ENCODE assay signal across 17 mouse cellular contexts in genomic region chr8:116478681-116479080, GRCm38 (mm10). TPM values are rescaled to one million over a fixed set of nuclear protein-coding genes. Genes with fewer than 3 reads are reported as not detected.
DNase-seq lines count a peak whose midpoint lies in the region; ATAC-seq lines count a peak whose summit lies in the region.
"Had no signal": no experiment of that assay in that cellular context is flagged by ENCODE, and none has a peak within 500 bp of the region (broad histone marks: within the 10 kb centered on the region; RNA-seq: fewer than 3 reads in every experiment).

No protein-coding gene starts in this region.

- peaks cover 14% of the 10 kb centered on the region; the same call in 1 of the 2 replicates for H3K27me3 ChIP-seq in embryonic facial prominence, embryonic 10.5 days (replicated peaks; ENCODE audit: low read depth, poor library complexity, severe bottlenecking)
- H3K27me3 ChIP-seq: embryonic facial prominence, embryonic 13.5 days; liver, embryonic 13.5 days had no signal

- H3K36me3 ChIP-seq in embryonic facial prominence, embryonic 10.5 days (replicated peaks): no peaks in the 10 kb centered on the region
- H3K36me3 ChIP-seq: embryonic facial prominence, embryonic 13.5 days; liver, embryonic 13.5 days had no signal

- H3K4me1 ChIP-seq in embryonic facial prominence, embryonic 10.5 days: no peaks in the 10 kb centered on the region; the same call in 1 of the 2 replicates
- H3K4me1 ChIP-seq: embryonic facial prominence, embryonic 13.5 days; liver, embryonic 13.5 days had no signal

- no peaks in the 10 kb centered on the region for H3K9me3 ChIP-seq in embryonic facial prominence, embryonic 10.5 days
- H3K9me3 ChIP-seq: embryonic facial prominence, embryonic 13.5 days; liver, embryonic 13.5 days had no signal

- no peak overlapping the region for H3K27ac ChIP-seq in embryonic facial prominence, embryonic 10.5 days (replicated peaks)
- H3K27ac ChIP-seq: embryonic facial prominence, embryonic 13.5 days; gastrocnemius, adult 2 months; hindbrain, postnatal 0 days; left cerebral cortex, adult 2 months; liver, embryonic 13.5 days had no signal

- peak; percentile 51 for DNase-seq in heart, adult 11 months
- no peak for DNase-seq in heart, adult 18-20 months
- DNase-seq in spleen, postnatal 36 days (ENCODE audit: low spot score in 2 of 2): peak; percentile 14 to 18
- no peak for DNase-seq in spleen, adult 12 weeks (ENCODE audit: low spot score)
- DNase-seq in thymus, postnatal 25 days: peak; percentile 33
- no peak for DNase-seq in urinary bladder, postnatal 4 days (ENCODE audit: low spot score in 2 of 2)
- no peak for DNase-seq in embryonic facial prominence, embryonic 10.5 days (ENCODE audit: low spot score)
- DNase-seq: cerebellum, adult 9-11 months; gastrocnemius, adult 2 months; kidney, postnatal 10 days; liver, embryonic 13.5 days had no signal

- H3K4me3 ChIP-seq in embryonic facial prominence, embryonic 10.5 days: no peak overlapping the region
- H3K4me3 ChIP-seq: embryonic facial prominence, embryonic 13.5 days; gastrocnemius, adult 2 months; left cerebral cortex, adult 2 months; liver, embryonic 13.5 days had no signal

- peak; percentile 63 for ATAC-seq in common myeloid progenitor, adult 5-6 weeks (replicated peaks; ENCODE audit: low read depth, poor library complexity, severe bottlenecking)
- ATAC-seq: forebrain, embryonic 14.5 days; hindbrain, postnatal 0 days had no signal

RNA-seq across cellular contexts. Expression of gene Dynlrb2, which starts 26.1 kb away (rescaled TPM):
- 1 to 10 TPM in 1 of 2 experiments, not detected in 1; 1.1 TPM for total RNA-seq in heart, adult 18-20 months (2021)
- not detected in 2 replicates for total RNA-seq in common myeloid progenitor, adult 5-6 weeks (2017)
- 1.2 and 2.1 TPM in 2 replicates for polyA plus RNA-seq in embryonic facial prominence, embryonic 10.5 days (2016; fragmentation: Nextera tagmentation; extraction: Ambion mirVana)
- total RNA-seq: gastrocnemius, adult 2 months had no signal
- polyA plus RNA-seq: embryonic facial prominence, embryonic 13.5 days; liver, embryonic 13.5 days; stomach, embryonic 14.5 days had no signal

Comparison
In these comparisons a context has a peak if more than half of its experiments do, and no peak if none do; other contexts are left out.
1. DNase-seq: peak in heart, adult 11 months (single experiment), spleen, postnatal 36 days (2 of 2) and thymus, postnatal 25 days (single experiment); none in heart, adult 18-20 months (0 of 2), spleen, adult 12 weeks (single experiment), urinary bladder, postnatal 4 days (0 of 2) and embryonic facial prominence, embryonic 10.5 days (single experiment).